22 mouse cellular contexts compared by ENCODE assay signal in the genomic region with DNA sequence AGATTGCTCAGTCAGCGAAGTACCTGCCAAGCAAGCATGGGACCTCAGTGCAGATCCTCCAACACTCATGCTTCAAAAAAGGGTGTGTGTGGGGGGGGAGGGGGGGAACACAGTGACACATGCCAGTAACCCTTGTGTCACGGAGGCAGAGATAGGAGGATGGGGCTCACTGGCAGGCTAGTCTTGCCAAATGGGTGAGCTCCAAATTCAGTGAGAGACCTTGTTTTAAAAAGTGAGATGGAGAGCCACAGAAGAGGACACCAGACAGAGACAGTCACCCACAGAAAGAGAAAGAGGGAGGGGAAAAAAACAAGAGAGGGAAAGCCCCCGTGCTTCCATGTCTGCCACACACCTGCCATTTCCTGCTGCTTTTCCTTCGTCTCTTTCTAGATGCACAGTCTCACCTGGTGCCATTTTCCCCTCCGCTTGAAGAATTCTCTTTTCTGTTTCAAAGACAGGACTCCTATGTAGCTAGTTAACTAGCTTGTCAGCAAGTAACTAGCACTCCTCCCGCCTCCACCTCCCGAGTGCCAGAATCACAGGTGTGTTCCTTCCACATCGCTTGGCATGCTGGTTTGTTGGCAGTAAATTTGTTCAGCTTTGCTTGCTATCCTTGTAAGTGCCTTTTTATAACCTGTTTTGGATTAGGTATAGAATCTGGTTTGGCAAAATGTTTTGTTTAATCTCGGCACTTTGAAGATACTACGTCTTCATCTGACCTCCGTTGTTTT. TPM values are rescaled to one million over a fixed set of nuclear protein-coding genes. Genes with fewer than 3 reads are reported as not detected.
A peak's percentile ranks its signal among the peaks of the same experiment; 100 is the strongest.
DNase-seq lines count a peak whose midpoint lies in the region; ATAC-seq lines count a peak whose summit lies in the region.
"Had no signal": no experiment of that assay in that cellular context is flagged by ENCODE, and none has a peak within 500 bp of the region (broad histone marks: within the 10 kb centered on the region; RNA-seq: fewer than 3 reads in every experiment).

No protein-coding gene starts in this region.

- H3K36me3 ChIP-seq in forebrain, embryonic 15.5 days = no peaks in the 10 kb centered on the region
- no peaks in the 10 kb centered on the region for H3K36me3 ChIP-seq in forebrain, embryonic 14.5 days (ENCODE audit: control insufficient read depth, insufficient read depth, low read length)
- H3K36me3 ChIP-seq: heart, embryonic 15.5 days had no signal

- WGBS in forebrain, embryonic 15.5 days = 75% methylated on average over 11 of the region's 11 CpGs
- WGBS in forebrain, embryonic 14.5 days = 75% methylated on average over 11 of the region's 11 CpGs

- no peaks in the 10 kb centered on the region for H3K9me3 ChIP-seq in forebrain, embryonic 15.5 days
- no peaks in the 10 kb centered on the region for H3K9me3 ChIP-seq in forebrain, embryonic 14.5 days (replicated peaks; ENCODE audit: control insufficient read depth, low read length)
- H3K9me3 ChIP-seq: heart, embryonic 15.5 days had no signal

- intact Hi-C loops in left cerebral cortex, postnatal 4 days (cut with DNase I) = no loop called here

- no peak for ATAC-seq in forebrain, embryonic 15.5 days (replicated peaks)
- ATAC-seq in forebrain, embryonic 14.5 days = no peak
- ATAC-seq in granulocyte monocyte progenitor cell, adult 5-6 weeks (replicated peaks; ENCODE audit: poor library complexity, severe bottlenecking) = no peak
- ATAC-seq: inflammation-experienced regulatory T-cells, adult 6 months had no signal

- H3K4me2 ChIP-seq in forebrain, embryonic 15.5 days (replicated peaks) = peak overlapping the region; percentile 10; the same call in 1 of the 2 replicates
- H3K4me2 ChIP-seq in forebrain, embryonic 14.5 days (ENCODE audit: low read length) = no peak overlapping the region
- H3K4me2 ChIP-seq: heart, embryonic 15.5 days had no signal

- H3K27me3 ChIP-seq in forebrain, embryonic 15.5 days = no peaks in the 10 kb centered on the region
- no peaks in the 10 kb centered on the region for H3K27me3 ChIP-seq in forebrain, embryonic 14.5 days (replicated peaks; ENCODE audit: control insufficient read depth, insufficient read depth, low read length)
- H3K27me3 ChIP-seq: heart, embryonic 15.5 days had no signal

- no peak overlapping the region for H3K4me3 ChIP-seq in forebrain, embryonic 15.5 days
- no peak overlapping the region for H3K4me3 ChIP-seq in forebrain, embryonic 14.5 days (ENCODE audit: low read depth, low read length)
- H3K4me3 ChIP-seq: heart, embryonic 15.5 days had no signal

- no peak overlapping the region for H3K27ac ChIP-seq in forebrain, embryonic 15.5 days (replicated peaks)
- H3K27ac ChIP-seq in forebrain, embryonic 14.5 days (ENCODE audit: low read depth, low read length) = no peak overlapping the region
- H3K27ac ChIP-seq: heart, embryonic 15.5 days had no signal

- no peak overlapping the region for H3K9ac ChIP-seq in forebrain, embryonic 15.5 days (replicated peaks)
- no peak overlapping the region for H3K9ac ChIP-seq in forebrain, embryonic 14.5 days (ENCODE audit: low read length)
- H3K9ac ChIP-seq: heart, embryonic 15.5 days had no signal

- no peak for DNase-seq in forebrain, embryonic 14.5 days (ENCODE audit: low spot score)
- DNase-seq in left cerebral cortex, postnatal 4 days = peak; percentile 48
- DNase-seq in left cerebral cortex, adult 18-20 months (ENCODE audit: low spot score in 2 of 2) = no peak
- DNase-seq in cerebellum, adult 11-12 months = peak; percentile 96
- peak; percentile 89 to 91 for DNase-seq in cerebellum, postnatal 25 days
- no peak for DNase-seq in adrenal gland, adult 18-20 months (ENCODE audit: low spot score in 2 of 2)
- DNase-seq: adrenal gland, adult 8-10 months; heart, adult 18-20 months; lung, adult 18-20 months had no signal

- peaks cover 8% of the 10 kb centered on the region; the same call in 1 of the 2 replicates for H3K4me1 ChIP-seq in forebrain, embryonic 15.5 days
- no peaks in the 10 kb centered on the region for H3K4me1 ChIP-seq in forebrain, embryonic 14.5 days (ENCODE audit: control insufficient read depth, insufficient read depth, low read length)
- H3K4me1 ChIP-seq: heart, embryonic 15.5 days had no signal

RNA-seq across cellular contexts. Expression of a gene that starts 35.1 kb away (rescaled TPM):
- polyA plus RNA-seq in forebrain, embryonic 15.5 days (2015; fragmentation: Nextera tagmentation; extraction: Ambion mirVana) = not detected in 2 replicates
- polyA plus RNA-seq in forebrain, embryonic 14.5 days (2014; fragmentation: Nextera tagmentation; extraction: Ambion mirVana) = not detected in 2 replicates
- not detected for total RNA-seq in left cerebral cortex, postnatal 4 days (2021)
- total RNA-seq in left cerebral cortex, adult 18-20 months (2021) = not detected
- not detected for total RNA-seq in adrenal gland, adult 18-20 months (2021)
- not detected in 2 replicates for total RNA-seq in granulocyte monocyte progenitor cell, adult 5-6 weeks (2014; fragmentation: Nextera tagmentation)
- not detected in 2 replicates for total RNA-seq in granulocyte monocyte progenitor cell, adult 5-6 weeks (2017)
- total RNA-seq: adrenal gland, adult 8-10 months; gastrocnemius, adult 18-20 months; heart, adult 18-20 months; hematopoietic stem cell, adult 5-6 weeks; layer of hippocampus, adult 18-20 months; left cerebral cortex, postnatal 36 days; liver, adult 2 months had no signal
- polyA plus RNA-seq: forebrain, embryonic 16.5 days; heart, embryonic 15.5 days; inflammation-experienced regulatory T-cells, adult 6 months; kidney, embryonic 14.5 days; liver, adult 2 months; neural tube, embryonic 14.5 days; urinary bladder, adult 2 months had no signal

RNA-seq across cellular contexts. Expression of a gene that starts 50.5 kb away (rescaled TPM):
- polyA plus RNA-seq in forebrain, embryonic 15.5 days (2015; fragmentation: Nextera tagmentation; extraction: Ambion mirVana) = 147 and 156 TPM in 2 replicates
- 151 and 157 TPM in 2 replicates for polyA plus RNA-seq in forebrain, embryonic 14.5 days (2014; fragmentation: Nextera tagmentation; extraction: Ambion mirVana)
- total RNA-seq in left cerebral cortex, postnatal 4 days (2021) = 10 to 100 TPM; 52.3 to 58.9 TPM
- 10 to 100 TPM; 31.6 to 37.6 TPM for total RNA-seq in left cerebral cortex, adult 18-20 months (2021)
- total RNA-seq in adrenal gland, adult 18-20 months (2021) = 10 to 100 TPM; 33.8 to 37.2 TPM
- 137 and 142 TPM in 2 replicates for total RNA-seq in granulocyte monocyte progenitor cell, adult 5-6 weeks (2014; fragmentation: Nextera tagmentation)
- 132 and 144 TPM in 2 replicates for total RNA-seq in granulocyte monocyte progenitor cell, adult 5-6 weeks (2017)

Comparison
In these comparisons a context has a peak if more than half of its experiments do, and no peak if none do; other contexts are left out.
1. DNase-seq: peak in left cerebral cortex, postnatal 4 days (single experiment), cerebellum, adult 11-12 months (single experiment) and cerebellum, postnatal 25 days (2 of 2); none in forebrain, embryonic 14.5 days (single experiment), left cerebral cortex, adult 18-20 months (0 of 2) and adrenal gland, adult 18-20 months (0 of 2).